Mouse (Mus musculus) CH12.LX (cell line): Measurements from ENCODE around the gene 2010005H15Rik. TPM values are rescaled to one million over a fixed set of nuclear protein-coding genes. Genes with fewer than 3 reads are reported as not detected.
A peak's percentile ranks its signal among the peaks of the same experiment; 100 is the strongest.
"Not testable (repeated sequence)": the region's sequence is repeated elsewhere in the genome, so short reads cannot be mapped to it uniquely, and the experiment has no call there.

Experiments
- DNase-seq: peaks from one replicate; pipeline ENCODE4 v3.0.0-alpha.2; 2013; ENCODE audit errors: extremely low read depth
- H3K27ac ChIP-seq: 2 replicates; pipeline ENCODE4 v1.5.1; 2012; ENCODE audit warnings: low read depth, mild to moderate bottlenecking, control low read depth, moderate library complexity; ENCODE audit not compliant: insufficient read depth
- H3K27me3 ChIP-seq: replicated peaks from 2 replicates; pipeline ENCODE3; 2012; ENCODE audit warnings: inconsistent platforms
- H3K36me3 ChIP-seq, 2 experiments: replicated peaks in 1 of 2; 2 replicates each; pipeline versions ENCODE3 to v1.6.1; 2012; ENCODE audit warnings: inconsistent platforms in 1 of 2, low read length in 1 of 2, mild to moderate bottlenecking in 1 of 2, mixed read lengths in 1 of 2, moderate library complexity in 1 of 2; ENCODE audit not compliant: control insufficient read depth in 1 of 2, insufficient read depth in 1 of 2
- H3K4me1 ChIP-seq, 2 experiments: 2 replicates each; pipeline ENCODE4 v1.6.1; 2012; ENCODE audit warnings: inconsistent platforms in 1 of 2, moderate library complexity in 1 of 2; ENCODE audit not compliant: insufficient read depth in 2 of 2, control insufficient read depth in 1 of 2
- H3K4me2 ChIP-seq: 2 replicates; pipeline ENCODE4 v1.6.1; 2012; ENCODE audit warnings: low read depth, mild to moderate bottlenecking, control low read depth; ENCODE audit not compliant: poor library complexity, insufficient read depth, severe bottlenecking
- H3K4me3 ChIP-seq, 3 experiments: fragments of 150-350 bp in 1 of 3; sonication (generic) in 1 of 3; replicated peaks in 1 of 3; 2 replicates each; pipeline versions ENCODE3 to v1.5.1; 2011 to 2012; ENCODE audit warnings: low read depth in 2 of 3, low read length in 2 of 3, mild to moderate bottlenecking in 2 of 3, moderate library complexity in 2 of 3, control low read depth in 1 of 3, improper control_type of control experiment in 1 of 3, inconsistent platforms in 1 of 3, mixed read lengths in 1 of 3; ENCODE audit not compliant: poor library complexity in 1 of 3
- H3K79me2 ChIP-seq: replicated peaks from 2 replicates; pipeline ENCODE4 v1.6.1; 2012; ENCODE audit warnings: mild to moderate bottlenecking, moderate library complexity; ENCODE audit not compliant: control insufficient read depth, poor library complexity, insufficient read depth, severe bottlenecking; ENCODE audit errors: extremely low read depth
- H3K9ac ChIP-seq: 2 replicates; pipeline ENCODE4 v1.6.1; 2012; ENCODE audit warnings: low read depth, mild to moderate bottlenecking, control low read depth, moderate library complexity; ENCODE audit not compliant: insufficient read depth
- H3K9me3 ChIP-seq: replicated peaks from 2 replicates; pipeline ENCODE3; 2012; ENCODE audit warnings: low read length, inconsistent platforms, mixed read lengths
- ELF1 ChIP-seq: IDR thresholded peaks from 2 replicates; pipeline ENCODE4 v1.6.1; 2014; ENCODE audit warnings: low read depth, mild to moderate bottlenecking, inconsistent platforms, low read length, improper control_type of control experiment
- EP300 ChIP-seq: IDR thresholded peaks from 2 replicates; pipeline ENCODE4 v1.6.1; 2011; ENCODE audit warnings: low read length, improper control_type of control experiment
- MEF2A ChIP-seq: IDR thresholded peaks from 2 replicates; pipeline ENCODE4 v1.6.1; 2014; ENCODE audit warnings: low read depth, mild to moderate bottlenecking, inconsistent platforms, low read length, improper control_type of control experiment, borderline replicate concordance
- PAX5 ChIP-seq: IDR thresholded peaks from 2 replicates; pipeline ENCODE4 v1.6.1; 2012; ENCODE audit warnings: low read length, inconsistent platforms, mixed read lengths
- POLR2A ChIP-seq: IDR thresholded peaks from 2 replicates; pipeline ENCODE4 v1.6.1; 2011; ENCODE audit warnings: low read depth, mild to moderate bottlenecking, improper control_type of control experiment, low read length
- POLR2AphosphoS2 ChIP-seq: IDR thresholded peaks from 2 replicates; pipeline ENCODE4 v1.6.1; 2011; ENCODE audit warnings: low read depth, low read length, improper control_type of control experiment
- UBTF ChIP-seq: IDR thresholded peaks from 2 replicates; pipeline ENCODE4 v1.6.1; 2012; ENCODE audit warnings: low read depth, mild to moderate bottlenecking, inconsistent platforms, low read length, improper control_type of control experiment, moderate library complexity
- USF1 ChIP-seq: IDR thresholded peaks from 2 replicates; pipeline ENCODE4 v1.6.1; 2014; ENCODE audit warnings: low read depth, mild to moderate bottlenecking, inconsistent platforms, low read length, improper control_type of control experiment
- ZKSCAN1 ChIP-seq: IDR thresholded peaks from 2 replicates; pipeline ENCODE4 v1.6.1; 2012; ENCODE audit warnings: low read depth, inconsistent platforms, low read length, improper control_type of control experiment, borderline replicate concordance
- dilution Hi-C: fragments of 300-500 bp; cut with MboI; formaldehyde crosslinking; loops from 2 replicates; pipeline ENCODE4 v1.14.3; 2020; ENCODE audit warnings: low sequenced_read_pairs; ENCODE audit not compliant: extremely low pct_unique_long_range_greater_than_20kb, extremely low pct_ligation_motif_present
- in situ Hi-C: fragments of 300-500 bp; cut with MboI; formaldehyde crosslinking; loops from 3 replicates; pipeline ENCODE4 v1.14.3; 2019; ENCODE audit warnings: low sequenced_read_pairs, low pct_ligation_motif_present, low pct_unique_long_range_greater_than_20kb, mixed read lengths
- polyA plus RNA-seq: library from polyadenylated mRNA; unstranded; fragments of >175 nt; gene quantifications from 2 replicates; pipeline ENCODE4 v1.2.1, GENCODE M21; 2012; ENCODE audit warnings: low read depth; ENCODE audit not compliant: insufficient read length
- total RNA-seq, 2 experiments: library from RNA; depleted of rRNA; stranded (reverse); fragments of 300-350 nt in 1 of 2; fragments of >200 nt in 1 of 2; gene quantifications; 2 replicates each; pipeline ENCODE4 v1.2.3; 2012 to 2014

The 2010005H15Rik gene
- total and polyA plus RNA-seq, 3 experiments = 15.6 to 71.5 (median 54.7) TPM

GRCm38 (mm10) chr16:36203846-36204245 is 17.4 kb upstream of the 2010005H15Rik start:
- Histone ChIP-seq H3K9me3 (no peaks in the 10 kb centered on the region), H3K79me2 (no peaks in the 10 kb centered on the region), H3K4me2 (no peak overlapping the region), H3K4me3 (no peak overlapping the region), H3K4me1 (0 out of 4 replicates have a peak, but pooled peaks cover 0 to 6% of the 10 kb centered on the region in 2 experiments), H3K36me3 (no peaks in the 10 kb centered on the region), H3K27me3 (no peaks in the 10 kb centered on the region), H3K9ac (no peak overlapping the region), H3K27ac (no peak overlapping the region)
- in situ Hi-C loops = no loop called here
- dilution Hi-C loops = no loop called here
- no peak for DNase-seq
- TF ChIP-seq USF1 (no peak), PAX5 (no peak), UBTF (no peak)

GRCm38 (mm10) chr16:36205684-36206083 is 15.6 kb upstream of the 2010005H15Rik start:
- H3K27ac ChIP-seq, H3K9ac ChIP-seq, H3K27me3 ChIP-seq, H3K36me3 ChIP-seq, DNase-seq, H3K79me2 ChIP-seq, H3K4me2 ChIP-seq, dilution Hi-C loops, H3K9me3 ChIP-seq, H3K4me3 ChIP-seq, in situ Hi-C loops: not testable (repeated sequence)
- peaks cover 0 to 15% of the 10 kb centered on the region in 2 experiments; a peak in 2 of 4 replicates for H3K4me1 ChIP-seq

GRCm38 (mm10) chr16:36209967-36210453 is 11.3 kb upstream of the 2010005H15Rik start, which contains the start of gene Gm5416:
TSS of gene Gm5416 (plus strand) at chr16:36210403.
- no peak within 1 kb of the TSS for H3K4me2 ChIP-seq
- no peak within 1 kb of the TSS for H3K9ac ChIP-seq
- H3K27me3 ChIP-seq = no peaks in the 10 kb centered on the region
- TF ChIP-seq POLR2A = no peak
- no peak for TF ChIP-seq ELF1
- TF ChIP-seq MEF2A = no peak
- 0 out of 2 replicates have a peak, but pooled peaks have one; percentile 13 for TF ChIP-seq EP300
- no peak for TF ChIP-seq POLR2AphosphoS2
- TF ChIP-seq ZKSCAN1 = no peak
- TF ChIP-seq, all 38 proteins: peak for 1
- in situ Hi-C loops (no loop called here), dilution Hi-C loops (no loop called here)
- DNase-seq = peak; percentile 15
- Histone ChIP-seq H3K79me2 (no peaks in the 10 kb centered on the region), H3K27ac (no peak within 1 kb of the TSS), H3K4me3 (no peak within 1 kb of the TSS), H3K4me1 (peaks cover 0 to 9% of the 10 kb centered on the region in 2 experiments; a peak in 2 of 4 replicates), H3K9me3 (no peaks in the 10 kb centered on the region), H3K36me3 (no peaks in the 10 kb centered on the region)

GRCm38 (mm10) chr16:36260585-36260984 is 39.3 kb downstream of the 2010005H15Rik start:
- H3K27me3 ChIP-seq, H3K9me3 ChIP-seq, H3K9ac ChIP-seq, in situ Hi-C loops, H3K4me2 ChIP-seq, H3K27ac ChIP-seq, H3K36me3 ChIP-seq, H3K4me1 ChIP-seq, H3K79me2 ChIP-seq, DNase-seq, dilution Hi-C loops, H3K4me3 ChIP-seq: not testable (repeated sequence)

GRCm38 (mm10) chr16:36276796-36277195 is 55.5 kb downstream of the 2010005H15Rik start, which contains the start of gene Stfa1:
TSS of gene Stfa1 (plus strand) at chr16:36276951.
- H3K4me1 ChIP-seq, H3K9ac ChIP-seq, H3K27ac ChIP-seq, DNase-seq, dilution Hi-C loops, H3K27me3 ChIP-seq, in situ Hi-C loops, H3K4me3 ChIP-seq, H3K4me2 ChIP-seq, H3K79me2 ChIP-seq, H3K9me3 ChIP-seq, H3K36me3 ChIP-seq: not testable (repeated sequence)
